Comparison of ENCODE assay signal across 8 mouse cellular contexts in genomic region chrX:98936101-98936500, GRCm38 (mm10). TPM values are rescaled to one million over a fixed set of nuclear protein-coding genes. Genes with fewer than 3 reads are reported as not detected.
DNase-seq lines count a peak whose midpoint lies in the region; ATAC-seq and TF ChIP-seq lines count a peak whose summit lies in the region.

TSS of gene Yipf6 (plus strand) at chrX:98936316.

- peaks cover 10% of the 10 kb centered on the region for H3K36me3 ChIP-seq in G1E (replicated peaks)
- H3K36me3 ChIP-seq in hindbrain, embryonic 12.5 days, result no peaks in the 10 kb centered on the region
- H3K36me3 ChIP-seq in liver, embryonic 14.5 days (replicated peaks; ENCODE audit: control insufficient read depth, insufficient read depth, low read depth), result no peaks in the 10 kb centered on the region
- H3K36me3 ChIP-seq in small intestine, adult 2 months (ENCODE audit: control insufficient read depth, insufficient read depth, low read length), result no peaks in the 10 kb centered on the region

- no peak for TF ChIP-seq POLR2A in small intestine, adult 2 months (IDR thresholded peaks at IDR 0.05; ENCODE audit: low read depth, low read length)

- no peaks in the 10 kb centered on the region for H3K9me3 ChIP-seq in G1E (replicated peaks)
- no peaks in the 10 kb centered on the region for H3K9me3 ChIP-seq in hindbrain, embryonic 12.5 days (replicated peaks)
- H3K9me3 ChIP-seq in liver, embryonic 14.5 days (ENCODE audit: control insufficient read depth, low read length), result no peaks in the 10 kb centered on the region

- ATAC-seq in G1E (ENCODE audit: extremely low read depth, insufficient number of reproducible peaks, low FRiP score, poor library complexity, severe bottlenecking), result no peak
- no peak for ATAC-seq in erythroid progenitor cell, adult 5-6 weeks (replicated peaks; ENCODE audit: low FRiP score, poor library complexity, severe bottlenecking)
- no peak for ATAC-seq in hindbrain, embryonic 12.5 days (ENCODE audit: low FRiP score)
- ATAC-seq in liver, embryonic 14.5 days (ENCODE audit: insufficient read depth), result no peak

- H3K27me3 ChIP-seq in G1E (ENCODE audit: insufficient read depth, low read length), result peaks cover 8% of the 10 kb centered on the region; the same call in 1 of the 2 replicates
- no peaks in the 10 kb centered on the region for H3K27me3 ChIP-seq in hindbrain, embryonic 12.5 days
- no peaks in the 10 kb centered on the region for H3K27me3 ChIP-seq in liver, embryonic 14.5 days (ENCODE audit: control insufficient read depth, insufficient read depth, low read length)
- H3K27me3 ChIP-seq in small intestine, adult 2 months (ENCODE audit: control insufficient read depth, insufficient read depth, low read length), result no peaks in the 10 kb centered on the region

- peak within 1 kb of the TSS; percentile 92 for H3K27ac ChIP-seq in hindbrain, embryonic 12.5 days
- peak within 1 kb of the TSS; percentile 86 for H3K27ac ChIP-seq in liver, embryonic 14.5 days
- H3K27ac ChIP-seq in small intestine, adult 2 months (ENCODE audit: insufficient read depth, low read depth, low read length), result peak within 1 kb of the TSS; percentile 95

- H3K4me1 ChIP-seq in G1E (ENCODE audit: insufficient read depth, low read depth, low read length), result peaks cover 11% of the 10 kb centered on the region
- peaks cover 5% of the 10 kb centered on the region; the same call in 1 of the 2 replicates for H3K4me1 ChIP-seq in hindbrain, embryonic 12.5 days
- H3K4me1 ChIP-seq in liver, embryonic 14.5 days (replicated peaks; ENCODE audit: control insufficient read depth in 2 of 2, insufficient read depth in 2 of 2, low read length in 1 of 2), result peaks cover 0 to 3% of the 10 kb centered on the region in 2 experiments; a peak in 1 of 4 replicates
- H3K4me1 ChIP-seq in small intestine, adult 2 months (ENCODE audit: control insufficient read depth, insufficient read depth, insufficient read length, low read length), result no peaks in the 10 kb centered on the region

- no peak for TF ChIP-seq CTCF in G1E (IDR thresholded peaks at IDR 0.05; ENCODE audit: low read depth, low read length)
- TF ChIP-seq CTCF in liver, embryonic 14.5 days (IDR thresholded peaks at IDR 0.05; ENCODE audit: low read depth), result no peak
- TF ChIP-seq CTCF in small intestine, adult 2 months (IDR thresholded peaks at IDR 0.05; ENCODE audit: extremely low read depth, insufficient read length, insufficient replicate concordance, low read depth, low read length), result no peak

- peak within 1 kb of the TSS; percentile 66 for H3K9ac ChIP-seq in hindbrain, embryonic 12.5 days
- peak within 1 kb of the TSS; percentile 77 for H3K9ac ChIP-seq in liver, embryonic 14.5 days (replicated peaks)

- H3K4me2 ChIP-seq in hindbrain, embryonic 12.5 days (replicated peaks), result peak within 1 kb of the TSS; percentile 51
- H3K4me2 ChIP-seq in liver, embryonic 14.5 days (ENCODE audit: low read depth), result peak within 1 kb of the TSS; percentile 79

- WGBS in hindbrain, embryonic 12.5 days, result 64% methylated on average over 3 of the region's 3 CpGs
- 61% methylated on average over 3 of the region's 3 CpGs for WGBS in liver, embryonic 14.5 days (ENCODE audit: insufficient replicate concordance)
- WGBS in small intestine, adult 2 months, result 45% methylated on average over 3 of the region's 3 CpGs

- peak within 1 kb of the TSS; percentile 82 for H3K4me3 ChIP-seq in G1E (ENCODE audit: low read depth, low read length)
- H3K4me3 ChIP-seq in hindbrain, embryonic 12.5 days, result peak within 1 kb of the TSS; percentile 55
- peak within 1 kb of the TSS; percentile 73 to 74 for H3K4me3 ChIP-seq in liver, embryonic 14.5 days (ENCODE audit: insufficient read depth in 1 of 2, low read depth in 2 of 2, low read length in 2 of 2)
- peak within 1 kb of the TSS; percentile 90 for H3K4me3 ChIP-seq in small intestine, adult 2 months (ENCODE audit: low read depth, low read length)

- DNase-seq in heart, adult 18-20 months, result no peak
- no peak for DNase-seq in heart, adult 9 months (ENCODE audit: low spot score in 2 of 2)
- DNase-seq in G1E (ENCODE audit: low spot score), result no peak
- no peak for DNase-seq in liver, embryonic 14.5 days (ENCODE audit: low read depth in 3 of 3, low spot score in 3 of 3)
- DNase-seq in retina, embryonic 14.5 days (ENCODE audit: low spot score), result no peak

- TF ChIP-seq EP300 in liver, embryonic 14.5 days (IDR thresholded peaks at IDR 0.05; ENCODE audit: low read depth), result no peak

RNA-seq across cellular contexts. Expression of gene Yipf6, which starts in this region (rescaled TPM):
- total RNA-seq in heart, adult 18-20 months (2021), result 10 to 100 TPM; 14.8 to 19.3 TPM
- 33.6 and 102 TPM in 2 replicates for total RNA-seq in G1E (2014; fragmentation: Nextera tagmentation)
- total RNA-seq in G1E (2017), result 28.2 and 32.6 TPM in 2 replicates
- 2.3 and 8.8 TPM in 2 replicates for polyA plus RNA-seq in G1E (2012)
- total RNA-seq in erythroid progenitor cell, adult 5-6 weeks (2015; ENCODE audit: low replicate concordance), result 21.4 and 29.2 TPM in 2 replicates
- total RNA-seq in erythroid progenitor cell, adult 5-6 weeks (2017; ENCODE audit: low replicate concordance), result 26.7 and 37.7 TPM in 2 replicates
- polyA plus RNA-seq in hindbrain, embryonic 12.5 days (2016; fragmentation: Nextera tagmentation; extraction: Ambion mirVana), result 21.1 and 23.0 TPM in 2 replicates
- 5.1 and 7.6 TPM in 2 replicates for polyA plus RNA-seq in liver, embryonic 14.5 days (2012; rRNA removed)
- polyA plus RNA-seq in liver, embryonic 14.5 days (2014; fragmentation: Nextera tagmentation; extraction: Ambion mirVana), result 11.8 and 14.4 TPM in 2 replicates
- 4.2 and 8.0 TPM in 2 replicates for polyA plus RNA-seq in small intestine, adult 2 months (2012; rRNA removed)
